Mouse (Mus musculus): ENCODE measurements around the gene Cep104.

The Cep104 gene

DNA sequence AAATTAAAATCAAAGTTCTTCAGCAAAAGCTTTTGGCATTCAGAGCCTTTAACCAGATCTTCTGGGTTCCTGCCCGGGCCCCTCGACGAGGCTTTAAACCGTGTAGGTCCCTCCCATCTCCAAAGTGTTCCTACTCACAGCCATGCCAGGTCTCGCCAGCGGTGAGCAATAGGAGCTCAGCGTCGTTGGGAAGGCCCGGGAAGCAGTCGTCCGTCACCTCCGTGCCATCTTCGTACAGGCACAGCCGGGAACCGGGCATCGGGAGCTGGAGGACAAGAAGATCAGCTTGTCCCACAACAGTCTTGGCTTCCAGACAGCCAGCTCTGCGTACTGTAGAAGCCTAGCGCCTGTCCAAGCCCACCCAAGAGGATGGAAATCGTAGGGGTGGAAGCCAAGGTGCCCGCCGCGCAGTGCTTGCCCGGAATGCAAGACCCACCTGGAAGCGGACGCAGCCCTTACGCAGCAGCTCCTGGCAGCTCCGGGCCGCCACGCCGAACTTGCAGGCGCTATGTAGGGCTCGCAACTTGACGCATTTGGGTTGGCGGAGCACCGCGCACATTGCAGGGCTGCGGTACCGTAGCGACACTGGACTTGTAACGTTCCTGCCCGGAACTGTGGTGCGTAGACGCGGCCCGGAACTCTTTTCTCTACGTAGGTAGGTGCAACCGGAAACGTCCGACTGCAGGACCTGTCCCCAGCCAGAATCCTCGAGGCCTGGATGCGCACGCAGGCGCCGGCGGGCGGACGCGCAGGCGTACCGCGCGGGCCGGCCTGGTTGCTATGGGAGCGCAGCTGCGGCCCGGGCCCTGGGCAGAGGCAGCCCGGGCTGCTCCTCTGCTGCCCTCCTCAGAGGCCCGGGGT, at the start of gene Cep104, which contains the start of gene Dffb:
Gene Cep104 (plus strand): TSS at position 764 of the 861 bp plus-strand sequence.
Gene Dffb (minus strand): TSS at position 696 of the 861 bp plus-strand sequence.
- peak; percentile 94 for DNase-seq

DNA sequence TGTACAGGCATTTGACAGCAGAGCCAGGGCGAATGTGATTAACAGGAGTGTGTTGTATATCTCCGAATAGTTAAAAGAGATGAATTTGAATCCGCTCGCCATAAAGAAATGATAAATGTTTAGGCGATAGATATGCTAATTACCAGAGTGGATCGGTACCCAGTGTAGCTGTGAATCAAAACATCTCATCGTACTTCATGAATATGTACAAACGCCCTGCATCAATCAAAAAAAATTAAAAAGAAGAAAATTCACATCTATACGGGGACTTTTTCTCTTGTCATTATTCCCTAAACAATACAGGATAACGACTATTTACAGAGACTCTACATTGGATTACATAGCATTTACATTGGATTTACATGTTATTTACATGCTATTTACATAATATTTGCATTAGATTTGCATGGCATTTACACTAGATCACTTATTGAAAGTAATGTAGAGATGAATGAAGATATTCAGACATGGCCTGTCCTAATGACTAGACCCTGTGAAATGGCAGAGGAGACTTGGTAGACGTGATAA, 46.2 kb upstream of the Cep104 start:
- no peak for DNase-seq

DNA sequence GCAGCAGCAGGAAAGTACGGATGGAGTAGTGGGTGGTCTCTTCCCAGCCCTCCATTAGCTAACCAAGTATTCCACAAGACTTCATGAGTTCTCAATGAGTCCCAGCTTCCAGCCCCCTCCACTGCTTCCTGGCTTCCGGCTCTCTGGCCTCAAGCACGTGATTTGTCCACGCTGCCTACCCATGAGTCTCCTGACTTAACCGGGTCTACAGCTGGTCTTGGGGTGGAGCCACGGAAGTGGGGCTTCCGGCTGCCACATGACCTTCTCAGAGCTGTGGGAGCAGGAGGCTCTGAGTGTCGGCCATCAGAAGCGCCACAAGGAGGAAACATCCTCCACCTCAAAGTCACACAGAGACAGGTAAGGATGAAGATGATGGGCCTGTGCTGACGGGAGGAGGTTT, 45.6 kb upstream of the Cep104 start:
- DNase-seq = no peak

DNA sequence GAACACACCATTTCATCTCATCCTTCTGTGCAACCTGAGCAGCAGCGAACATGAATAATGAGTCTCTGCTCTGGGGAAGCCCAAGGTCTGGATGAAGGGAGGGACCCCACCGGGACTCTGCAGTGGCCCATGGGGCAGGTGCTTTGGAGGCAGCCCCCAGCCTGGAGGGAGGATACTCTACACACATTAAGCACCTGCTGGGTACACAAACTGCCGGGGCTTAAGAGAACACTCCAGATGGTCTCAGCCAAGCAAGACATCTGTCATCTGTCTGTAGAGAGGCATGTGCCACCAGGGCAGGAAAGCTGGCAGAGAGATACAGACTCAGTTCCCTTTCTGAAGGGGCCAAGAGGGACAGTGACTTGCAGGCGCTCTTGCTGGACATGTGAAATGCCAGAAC, 45.1 kb upstream of the Cep104 start:
- no peak for DNase-seq

DNA sequence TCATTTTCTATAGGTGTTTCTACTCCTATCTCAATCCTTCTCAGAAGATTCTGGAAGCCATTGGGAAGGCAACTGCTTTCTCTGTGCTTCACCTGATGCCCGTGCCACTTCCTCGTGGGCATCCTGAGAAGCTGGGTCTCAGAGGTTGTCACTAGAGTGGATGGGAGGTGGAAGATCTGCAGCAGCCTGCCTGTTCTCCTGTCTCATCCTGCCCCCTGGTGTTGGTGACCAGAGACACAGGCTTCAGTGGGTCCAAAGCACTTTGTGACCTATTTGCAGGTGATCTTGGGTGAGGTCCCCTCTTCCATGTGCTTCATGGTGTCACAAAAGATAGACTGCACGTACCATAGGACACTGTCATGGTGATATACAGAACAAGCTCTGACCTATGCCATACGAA, 31.8 kb upstream of the Cep104 start:
- DNase-seq = no peak

DNA sequence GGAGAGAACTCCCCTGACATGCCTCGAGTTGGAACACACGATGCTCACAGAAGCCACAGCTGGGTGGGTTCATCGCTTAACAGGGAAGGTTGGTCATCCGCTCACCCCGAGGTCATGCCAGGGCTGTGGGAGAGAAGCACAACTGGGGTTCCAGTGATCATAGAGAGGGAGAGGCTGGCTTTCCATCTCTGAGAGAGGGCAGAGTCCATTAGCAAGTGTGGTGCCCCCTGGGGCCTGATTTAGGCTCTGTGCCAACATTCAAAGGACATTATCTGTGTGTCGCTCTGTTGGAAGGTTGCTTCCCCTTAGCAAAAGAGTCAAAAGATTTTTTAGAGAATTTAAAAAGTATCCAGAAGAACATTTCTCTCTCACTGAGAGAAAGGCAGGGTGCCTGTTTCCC, 30.7 kb upstream of the Cep104 start:
- no peak for DNase-seq

DNA sequence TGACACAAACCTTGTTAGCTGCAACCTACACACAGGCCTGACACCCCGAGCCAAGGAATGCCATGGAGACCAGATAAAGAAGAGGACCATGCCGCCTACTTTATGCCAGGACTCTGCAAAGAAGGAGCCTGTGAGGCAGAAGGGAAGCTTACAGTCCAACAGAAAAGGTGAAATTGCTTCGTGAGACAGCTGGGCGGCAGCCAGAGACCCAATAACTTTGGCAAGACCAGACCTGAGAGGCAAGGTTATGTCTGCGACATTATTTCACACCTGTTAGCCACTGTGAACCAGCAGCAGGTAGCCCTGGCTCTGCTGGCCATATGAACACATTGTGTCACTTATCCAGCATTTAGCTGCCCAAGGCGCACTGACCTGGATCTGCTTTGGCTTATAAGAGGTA, 29.3 kb upstream of the Cep104 start:
- no peak for DNase-seq

DNA sequence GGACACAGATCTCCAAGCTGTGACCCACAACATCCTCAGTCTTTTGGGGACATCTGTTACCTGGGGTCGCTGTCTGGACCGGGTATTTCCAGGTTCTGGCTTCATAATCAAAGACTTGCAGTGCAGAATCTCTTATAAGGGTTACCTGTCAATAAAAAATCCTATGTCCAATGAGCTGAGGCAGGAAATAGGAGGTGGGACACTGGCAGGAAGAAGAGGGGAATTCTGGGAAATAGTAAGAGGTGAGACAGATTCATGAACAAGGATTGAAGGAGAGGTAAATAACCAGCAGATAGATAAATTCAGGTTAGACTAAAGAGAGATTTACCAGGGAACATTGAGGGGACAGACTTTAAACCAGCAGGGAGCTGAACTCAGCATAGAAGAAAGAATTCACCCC, 24.6 kb upstream of the Cep104 start:
- DNase-seq = no peak

DNA sequence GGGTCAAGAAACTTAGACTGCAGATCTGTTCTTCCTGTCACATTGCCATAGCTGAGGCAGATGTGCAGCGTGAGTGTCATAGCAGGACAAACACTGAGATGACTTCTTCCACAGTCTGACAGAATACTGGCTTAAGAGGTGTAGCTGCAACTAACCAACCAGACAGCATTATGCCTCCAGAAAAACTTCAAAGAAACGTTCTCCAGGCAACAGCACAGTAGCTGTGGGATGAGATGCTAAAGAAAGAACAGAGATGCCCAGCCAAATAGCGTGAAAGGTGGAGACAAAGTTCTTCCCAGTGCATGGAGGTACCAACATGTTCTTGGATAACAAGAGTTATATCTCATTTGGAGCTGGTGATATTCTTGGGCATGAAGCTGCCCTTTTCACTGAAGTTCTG, 23.8 kb upstream of the Cep104 start:
- no peak for DNase-seq

DNA sequence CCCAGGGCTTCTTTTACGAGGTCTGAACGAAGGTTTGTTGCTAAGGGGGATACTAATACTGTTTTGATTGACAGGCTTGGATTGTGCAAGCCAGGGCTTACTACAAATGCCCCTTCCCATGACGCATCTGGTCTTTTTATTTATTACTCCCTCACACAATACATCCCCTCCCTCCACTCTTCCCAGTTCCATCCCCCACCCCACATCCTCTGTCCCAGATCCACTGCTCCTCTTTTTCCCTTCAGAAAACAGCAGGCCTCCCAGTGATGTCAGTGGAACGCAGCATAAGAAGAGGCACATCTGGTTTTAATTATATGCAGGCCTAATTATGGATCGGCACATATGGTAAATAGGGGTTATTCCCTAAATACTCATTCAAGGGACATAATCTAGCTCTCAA, 23.3 kb upstream of the Cep104 start:
- DNase-seq = no peak

DNA sequence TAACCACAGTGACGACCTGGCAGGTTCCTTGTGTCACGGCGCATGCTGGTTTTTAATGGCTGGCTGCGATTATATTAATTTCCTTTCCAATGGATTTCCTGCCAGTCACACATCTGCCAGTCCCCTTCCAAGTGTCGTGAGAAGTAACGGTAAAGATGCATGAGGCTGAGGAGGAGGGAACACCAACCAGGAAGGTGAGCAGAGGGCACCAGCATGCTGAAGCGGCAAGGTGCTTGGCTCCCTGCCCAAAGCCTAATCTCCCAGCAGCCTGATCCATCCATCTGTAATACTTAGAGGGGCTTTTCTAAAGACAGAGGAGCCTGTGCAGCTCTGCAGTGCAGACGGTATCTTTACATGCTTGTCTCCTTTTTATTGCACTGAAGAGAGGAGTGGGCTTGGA, 19.3 kb upstream of the Cep104 start:
- no peak for DNase-seq

DNA sequence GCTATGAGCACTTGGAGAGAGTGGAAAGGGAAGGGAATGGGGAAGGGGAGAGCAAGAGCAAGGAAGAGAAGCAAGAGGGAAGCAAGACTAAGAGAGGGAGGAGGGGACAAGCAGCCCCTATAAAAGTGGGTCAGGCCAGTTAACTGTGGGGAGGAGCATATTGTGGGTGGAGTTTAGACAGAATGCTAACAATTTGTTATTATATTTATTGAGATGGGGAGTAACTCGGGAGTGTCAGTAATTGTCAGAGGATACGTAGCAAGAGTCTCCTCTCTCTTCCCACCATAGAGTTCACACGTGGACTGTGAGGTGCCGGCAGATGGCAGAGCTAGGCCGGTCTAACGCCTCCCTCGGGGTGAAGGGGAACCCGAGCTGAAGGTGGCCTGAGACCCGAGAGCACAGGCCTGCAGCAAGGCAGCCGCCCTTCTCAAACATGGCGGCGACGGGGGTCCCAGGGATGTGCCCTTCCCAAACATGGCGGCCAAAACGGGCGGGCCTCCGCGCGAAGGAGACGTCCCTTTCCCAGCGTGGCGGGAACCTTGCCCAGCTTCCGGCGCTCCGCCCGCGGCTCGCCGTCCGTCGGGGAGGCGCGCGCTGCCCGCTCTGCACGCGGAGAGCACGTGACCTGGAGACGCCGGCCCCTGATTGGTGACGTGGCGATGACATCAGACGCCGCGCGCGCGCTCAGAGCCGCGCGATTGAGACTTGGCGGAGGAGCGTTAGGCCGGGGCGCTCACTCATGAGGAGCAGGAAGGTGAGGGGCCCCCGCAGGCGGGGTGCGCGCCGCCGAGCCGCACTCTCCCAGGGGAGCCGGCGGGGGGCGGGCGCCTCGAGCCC, 18.2 kb upstream of the Cep104 start, which contains the start of gene A430005L14Rik:
Gene A430005L14Rik (plus strand): TSS at position 669 of the 837 bp plus-strand sequence.
- peak; percentile 99 for DNase-seq

DNA sequence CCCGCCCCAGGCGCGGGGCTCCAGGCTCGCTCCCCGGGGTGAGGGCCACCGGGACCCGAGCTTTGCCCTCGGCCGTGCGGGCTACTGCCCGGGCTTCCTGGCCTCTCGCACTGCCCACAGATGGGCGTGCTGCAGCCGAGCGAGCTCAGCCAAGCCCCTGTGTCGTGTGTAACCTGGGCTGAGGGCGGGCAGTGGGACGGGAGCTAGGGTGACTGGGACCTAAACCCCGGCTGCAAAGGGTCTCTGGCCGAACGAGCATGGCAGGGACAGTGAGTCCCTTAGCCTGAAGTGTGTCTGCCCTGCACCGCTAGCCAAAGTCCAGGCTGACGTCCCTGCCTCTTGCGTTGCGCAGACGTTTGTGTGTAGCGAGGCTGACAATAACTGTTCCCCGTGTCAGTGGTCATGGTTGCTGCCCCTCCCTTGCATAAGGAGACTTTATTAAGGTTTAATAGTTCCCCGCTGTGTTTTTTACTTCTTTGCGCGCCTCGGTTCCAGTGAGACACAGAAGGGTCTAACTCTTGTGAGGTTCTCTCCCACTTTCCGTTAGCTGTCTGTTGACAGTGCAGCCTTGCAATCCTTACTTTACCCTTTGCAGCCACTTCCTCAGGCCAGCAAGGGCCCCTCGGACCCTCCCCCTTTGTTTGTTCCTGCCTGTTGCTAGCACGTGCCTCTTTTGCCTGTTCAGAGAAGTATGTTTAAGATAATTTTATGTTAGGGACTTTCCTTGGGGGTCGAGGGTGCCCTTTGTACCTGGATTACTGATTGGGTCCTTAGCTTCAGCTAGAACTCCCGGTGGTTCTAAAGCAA, 17.3 kb upstream of the Cep104 start:
- no peak for DNase-seq

DNA sequence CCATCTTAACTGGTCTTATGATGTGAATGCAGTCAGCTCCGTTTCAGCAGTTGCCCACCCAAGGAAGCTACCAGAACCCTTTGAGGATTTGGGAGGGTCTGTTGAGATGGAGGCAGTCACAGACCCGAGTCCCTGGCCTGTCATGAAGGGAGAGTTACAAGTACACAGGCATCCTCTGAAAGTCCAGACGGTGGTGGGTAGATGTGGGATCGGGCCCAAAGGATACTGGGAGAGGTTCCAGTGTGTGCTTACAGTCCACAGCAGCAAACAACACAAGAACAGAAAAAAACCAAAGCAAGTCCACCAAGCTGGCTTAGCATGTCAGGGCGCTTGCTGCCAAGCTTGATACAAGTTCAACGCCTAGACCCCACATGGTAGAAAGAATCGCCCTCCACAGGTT, 12.4 kb upstream of the Cep104 start:
- DNase-seq = peak; percentile 48

DNA sequence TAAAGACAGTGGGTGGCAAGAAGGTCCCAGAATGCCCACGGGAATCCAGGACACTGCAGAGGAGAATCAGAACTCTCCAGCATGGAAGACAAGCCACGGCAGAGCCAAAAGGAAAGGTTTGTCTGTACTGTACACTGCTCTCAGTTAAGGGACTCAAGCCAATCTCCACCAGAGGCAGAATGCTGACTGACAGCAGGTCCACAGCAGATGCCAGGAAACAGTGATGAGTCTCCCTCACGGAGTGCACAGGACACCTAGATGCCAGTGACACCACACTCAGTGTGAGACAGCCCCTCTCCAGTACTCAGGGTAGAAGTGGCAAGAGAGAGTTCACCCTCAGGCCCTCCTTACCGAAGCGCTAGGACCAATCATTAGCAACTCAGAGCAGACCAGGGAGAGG, 8.3 kb upstream of the Cep104 start:
- no peak for DNase-seq

DNA sequence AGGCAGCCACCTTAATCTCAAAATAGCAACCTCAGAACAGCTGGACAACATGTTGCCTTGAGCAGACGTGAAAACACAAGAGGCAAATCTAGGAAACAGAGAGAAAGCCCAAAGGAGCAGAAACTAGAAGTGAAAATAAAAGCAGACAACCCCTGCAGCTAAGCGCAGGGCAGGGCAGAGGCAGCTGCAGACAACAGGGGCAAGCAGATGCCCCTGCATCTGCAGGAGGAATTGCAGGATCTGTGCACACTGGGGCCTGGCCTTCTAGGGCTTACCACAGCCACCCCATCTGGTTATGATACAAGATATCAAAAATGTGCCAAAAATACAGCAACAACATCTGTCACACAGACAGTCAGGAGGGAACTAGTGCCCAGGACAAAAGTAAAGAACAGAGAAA, 7.4 kb upstream of the Cep104 start:
- DNase-seq = no peak

DNA sequence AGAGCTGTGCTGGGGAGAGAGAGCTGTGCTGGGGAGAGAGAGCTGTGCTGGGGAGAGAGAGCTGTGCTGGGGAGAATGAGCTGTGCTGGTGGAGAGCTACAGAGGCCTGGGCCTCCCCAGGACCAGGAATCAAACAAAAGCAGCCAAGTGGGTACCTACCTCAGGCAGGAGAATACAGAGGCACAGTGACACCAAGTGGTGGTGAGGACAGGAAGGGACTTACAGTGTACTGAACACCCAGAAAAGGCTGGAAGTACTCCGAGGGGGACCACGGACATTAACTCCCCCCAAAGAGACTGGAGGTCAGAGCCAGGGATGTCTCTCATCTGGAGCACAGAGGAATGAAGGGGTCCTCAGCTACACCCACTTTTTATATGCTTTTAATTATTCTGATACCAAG, 6.9 kb upstream of the Cep104 start:
- DNase-seq = no peak

DNA sequence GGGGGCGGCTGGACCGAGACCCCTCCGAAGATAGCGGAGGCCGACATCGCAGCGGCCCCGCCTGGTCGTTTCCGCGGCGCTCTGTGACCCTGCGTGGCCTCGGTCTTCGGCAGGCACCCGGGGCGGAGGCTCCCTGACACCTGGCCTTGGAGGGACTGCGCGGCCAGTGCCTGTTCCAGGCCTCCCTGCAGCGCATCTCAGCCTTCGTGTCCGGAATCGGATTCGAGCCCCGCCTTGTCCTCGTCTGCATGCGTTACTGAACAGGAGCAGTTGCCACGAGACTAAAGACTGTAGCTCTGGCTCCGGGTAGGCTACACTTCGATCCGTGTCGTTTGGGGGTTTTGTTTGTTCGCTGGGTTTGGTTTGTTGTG, 283 bp downstream of the Cep104 start:
- DNase-seq = no peak

DNA sequence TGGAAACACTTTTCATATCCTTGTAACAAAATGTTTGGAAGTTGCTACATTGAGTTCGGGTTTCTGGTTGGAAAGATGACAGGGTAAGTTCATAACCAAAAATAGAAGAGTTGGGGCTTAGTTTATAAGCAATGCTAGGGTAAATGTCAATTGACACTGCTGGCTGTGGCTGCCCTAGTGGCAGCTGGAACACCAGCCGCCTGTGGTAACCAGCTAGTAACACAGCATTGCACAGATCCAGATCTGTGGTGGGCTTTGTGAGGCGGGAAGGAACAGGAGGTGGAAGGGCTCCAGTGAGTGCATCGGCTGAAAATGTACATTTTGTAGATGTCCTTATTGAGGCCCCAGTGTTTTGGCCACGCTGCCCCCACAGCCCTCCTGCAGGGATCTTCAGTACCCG, 774 bp downstream of the Cep104 start:
- DNase-seq = no peak

DNA sequence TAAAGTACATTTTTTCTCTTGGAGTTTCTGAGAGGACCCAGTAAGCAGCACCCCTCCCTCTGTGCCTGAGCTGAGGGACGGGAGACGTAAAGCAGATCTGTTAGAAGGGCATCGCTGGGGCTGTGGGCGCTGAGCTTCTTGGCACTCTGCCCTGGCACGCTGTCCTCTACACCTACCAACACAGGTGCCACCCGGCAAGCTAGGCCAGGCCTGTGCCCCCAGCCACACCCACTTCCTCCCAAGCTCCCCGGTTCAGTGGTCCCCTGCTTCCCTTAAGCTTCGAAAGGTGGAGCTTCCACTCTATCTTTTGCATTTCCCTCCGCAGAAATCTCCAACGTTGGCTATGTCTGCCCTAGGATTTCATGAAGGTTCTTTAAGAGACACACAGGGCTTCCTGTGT, 4.2 kb downstream of the Cep104 start:
- no peak for DNase-seq

DNA sequence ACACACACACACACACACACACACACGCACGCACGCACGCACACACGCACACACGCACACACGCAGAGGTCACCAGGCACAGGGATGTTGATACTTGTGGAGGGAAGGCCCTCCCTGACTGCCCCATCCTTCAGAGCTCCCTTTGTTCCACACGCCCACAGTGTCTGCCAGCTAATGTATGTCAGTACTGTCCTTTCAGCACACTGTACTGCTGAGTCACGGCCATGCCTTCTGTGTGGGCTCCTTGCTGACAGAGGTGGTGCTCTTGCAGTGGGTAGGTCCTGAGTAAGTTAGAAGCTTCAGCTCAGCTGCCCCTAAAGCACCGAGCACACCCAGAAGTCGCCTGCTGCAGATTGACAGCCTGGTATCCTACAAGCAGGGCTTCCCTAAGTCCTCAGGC, 5.5 kb downstream of the Cep104 start:
- no peak for DNase-seq

DNA sequence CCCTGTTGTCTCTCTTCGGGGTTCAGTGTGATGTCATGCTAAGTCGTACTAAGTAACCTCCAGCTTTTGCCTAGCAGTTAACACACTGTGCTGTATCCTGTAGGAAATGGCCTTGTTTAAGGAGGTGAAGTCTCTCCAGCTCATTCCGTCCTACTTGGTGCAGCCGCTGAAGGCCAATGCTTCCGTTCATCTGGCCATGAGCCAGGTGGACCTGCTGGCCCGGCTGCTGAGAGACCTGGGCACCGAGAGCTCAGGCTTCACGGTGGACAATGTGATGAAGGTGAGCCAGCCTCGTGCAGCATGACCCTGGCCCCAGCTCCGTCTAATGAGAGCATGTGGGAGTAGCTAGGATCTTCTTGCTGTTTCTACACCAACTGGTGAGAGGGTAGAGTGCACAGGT, 17.7 kb downstream of the Cep104 start:
- no peak for DNase-seq

DNA sequence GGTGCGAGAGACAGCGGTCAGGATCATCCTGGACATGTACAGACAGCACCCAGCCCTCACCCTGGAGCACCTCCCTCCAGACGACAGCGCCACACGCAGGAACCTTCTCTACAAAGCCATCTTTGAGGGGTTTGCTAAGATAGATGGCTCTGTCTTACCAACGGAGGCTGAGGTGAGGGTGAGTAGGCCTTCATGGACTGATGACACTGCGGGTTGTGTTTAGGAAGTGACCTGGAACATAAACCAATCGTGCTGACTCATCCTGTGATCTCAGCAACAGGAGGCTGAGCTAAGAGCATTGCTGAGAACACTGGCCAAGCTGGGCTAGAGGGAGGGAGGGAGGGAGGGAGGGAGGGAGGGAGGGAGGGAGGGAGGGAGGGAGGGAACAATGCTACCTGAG, 18.5 kb downstream of the Cep104 start:
- no peak for DNase-seq

All from right cerebral cortex, postnatal 25 days (tissue).